Mouse (Mus musculus) urinary bladder, postnatal 0 days (tissue): Measurements from ENCODE around the gene Klk8. TPM values are rescaled to one million over a fixed set of nuclear protein-coding genes. Genes with fewer than 3 reads are reported as not detected.

Experiments used
- polyA plus RNA-seq: library from polyadenylated mRNA; unstranded; fragments of >200 nt; fragmentation: Nextera tagmentation; extraction: Ambion mirVana; gene quantifications from 2 replicates; pipeline ENCODE4 v1.2.1, GENCODE M21; 2015

Klk8 gene
- 10.9 and 17.2 TPM in 2 replicates for polyA plus RNA-seq

DNA sequence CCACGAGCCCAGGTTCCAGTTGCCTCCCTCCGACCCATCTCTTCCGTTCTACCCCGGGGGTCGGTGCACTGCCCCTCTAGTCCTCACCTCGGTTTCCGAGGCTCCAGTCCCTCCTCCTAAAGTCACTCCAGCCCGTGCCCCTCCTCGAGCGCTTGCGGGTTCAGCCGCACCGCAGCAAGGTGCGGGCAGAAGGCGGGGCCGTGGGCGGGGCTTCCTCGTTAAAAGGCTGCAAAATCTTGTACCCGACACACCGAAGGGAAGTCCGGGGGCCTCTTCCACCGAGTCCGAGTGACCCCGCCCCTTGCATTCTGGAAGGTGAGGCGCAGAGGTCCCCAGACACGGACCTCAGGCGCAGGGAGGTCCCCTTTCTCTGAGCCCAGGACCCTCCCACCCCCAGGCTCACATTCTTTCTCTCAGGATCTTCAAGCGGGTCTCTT is at the start of gene Klk8:
Gene Klk8 (plus strand): TSS at position 245 of the 437 bp plus-strand sequence.

DNA sequence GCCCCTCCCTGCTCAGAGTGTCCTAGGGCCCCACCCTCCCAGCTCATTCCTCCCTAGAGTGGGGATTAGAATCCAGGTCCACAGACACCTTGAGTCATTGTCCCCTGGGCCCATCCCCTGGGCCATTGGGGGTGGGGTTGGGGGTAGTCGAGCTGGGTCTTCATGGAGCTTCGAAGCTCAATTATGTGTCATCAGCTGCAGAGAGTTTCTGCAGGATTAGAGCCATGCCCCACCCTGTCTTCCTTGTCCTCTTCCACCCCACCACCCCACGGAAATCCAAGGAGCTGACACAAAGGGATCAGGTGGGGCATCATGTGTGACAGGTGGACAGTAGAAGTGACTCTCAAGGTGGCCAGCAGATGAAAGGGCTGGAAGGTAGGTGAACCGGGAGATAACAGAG is 28.8 kb upstream of the Klk8 start, which contains the start of gene Klk12:
Gene Klk12 (plus strand): TSS at position 301 of the 400 bp plus-strand sequence.

DNA sequence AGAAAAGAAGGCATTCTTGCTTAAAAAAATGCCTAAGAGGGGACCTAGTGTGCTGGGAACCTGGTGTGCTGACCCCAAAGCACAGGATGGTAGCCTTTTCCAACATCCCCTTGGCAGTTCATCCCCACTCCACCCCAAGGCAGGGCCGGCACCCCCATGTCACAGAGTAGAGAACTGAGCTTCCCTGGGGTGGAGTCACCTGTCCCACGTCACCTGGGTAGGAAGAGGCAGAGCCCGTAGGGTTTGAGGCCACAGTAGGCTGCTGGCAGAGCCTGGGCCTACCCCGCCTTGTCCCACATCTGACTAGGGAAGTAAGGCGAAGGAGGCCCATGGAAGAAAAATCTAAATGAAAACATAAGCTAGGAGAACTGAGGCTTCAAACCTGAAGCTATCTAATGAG is 23.0 kb upstream of the Klk8 start, which contains the start of gene Klk11:
Gene Klk11 (plus strand): TSS at position 241 of the 400 bp plus-strand sequence.

DNA sequence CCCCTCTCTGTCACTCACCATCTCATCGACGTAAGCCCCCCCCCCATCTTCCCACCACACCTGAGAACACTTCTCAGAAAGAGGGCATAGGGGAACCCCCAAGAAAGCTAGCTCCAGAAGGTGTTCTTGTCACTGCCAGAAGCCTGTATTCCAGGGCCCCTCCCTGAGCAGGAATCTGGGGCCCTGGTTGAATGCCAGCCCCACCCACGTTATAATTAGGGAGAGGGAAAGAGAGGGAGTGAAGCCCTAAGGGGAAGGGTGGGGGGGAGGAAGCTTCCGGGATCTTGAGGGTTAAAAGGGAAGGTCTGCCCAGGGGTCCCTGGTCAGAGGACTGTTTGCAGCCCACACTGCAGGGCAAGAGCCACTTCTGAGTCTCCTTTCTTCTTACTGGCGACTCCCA is 16.6 kb upstream of the Klk8 start, which contains the start of gene Klk10:
Gene Klk10 (plus strand): TSS at position 290 of the 400 bp plus-strand sequence.

DNA sequence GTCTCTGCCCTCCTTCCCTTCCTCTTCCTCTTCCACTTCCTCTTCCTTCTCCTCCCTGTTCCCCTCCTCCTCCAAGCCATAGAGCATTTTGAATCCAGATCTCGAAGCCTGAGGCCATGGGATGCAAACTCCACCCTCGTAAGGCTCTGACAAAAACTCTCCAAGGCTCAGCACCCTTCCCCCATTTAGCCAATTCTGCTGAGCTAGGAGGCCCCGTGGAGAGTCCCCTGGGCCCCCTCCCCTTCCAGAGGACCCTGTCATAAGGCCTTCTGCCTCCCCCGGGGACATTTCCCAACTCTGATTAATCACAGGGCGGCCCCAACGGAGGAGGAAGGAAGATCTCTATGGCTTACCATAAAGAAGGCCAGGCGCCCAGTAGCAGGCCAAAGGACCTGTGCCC is 5.8 kb upstream of the Klk8 start, which contains the start of gene Klk9:
Gene Klk9 (plus strand): TSS at position 301 of the 400 bp plus-strand sequence.

DNA sequence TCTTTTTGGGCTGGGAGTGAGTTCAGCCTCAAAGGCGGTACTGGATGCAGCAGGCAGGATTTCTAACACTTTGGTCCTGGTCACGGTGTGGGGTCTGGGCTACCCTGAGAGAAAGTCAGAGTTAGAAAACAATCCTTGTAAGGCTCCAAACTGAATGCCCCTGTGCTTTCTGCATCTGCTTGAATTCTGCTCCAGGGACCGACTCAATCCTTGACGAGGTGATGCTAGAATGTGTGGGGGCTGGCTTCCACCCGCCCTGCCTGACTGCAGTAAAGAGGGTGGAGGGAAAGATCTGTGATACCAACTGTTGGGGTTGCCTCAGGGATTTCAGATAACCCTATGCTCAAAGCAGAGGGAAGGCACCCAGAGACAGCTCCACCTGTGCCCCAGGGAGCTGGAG is 13.6 kb downstream of the Klk8 start, which contains the start of gene Klk7:
Gene Klk7 (plus strand): TSS at position 301 of the 400 bp plus-strand sequence.

DNA sequence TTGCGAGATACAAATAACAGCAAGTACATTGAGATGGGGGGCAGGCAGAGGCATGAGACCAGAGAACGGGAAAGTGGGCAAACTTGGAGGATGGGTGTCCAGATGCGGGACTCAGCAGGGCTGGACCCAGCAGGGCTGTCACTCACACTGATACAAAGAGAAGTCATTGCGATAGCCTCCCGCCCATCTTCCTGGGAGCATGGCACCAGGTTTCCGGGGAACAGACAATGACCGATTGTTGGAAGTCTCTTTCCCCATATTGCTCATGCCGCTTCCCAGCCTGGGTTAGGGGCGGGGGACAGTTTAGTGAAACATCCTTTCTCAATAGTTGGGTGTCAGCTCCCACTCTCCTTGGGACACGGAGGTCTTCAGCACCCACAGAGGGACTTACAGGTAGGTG is 26.8 kb downstream of the Klk8 start, which contains the start of gene Klk6:
Gene Klk6 (plus strand): TSS at position 301 of the 400 bp plus-strand sequence.

DNA sequence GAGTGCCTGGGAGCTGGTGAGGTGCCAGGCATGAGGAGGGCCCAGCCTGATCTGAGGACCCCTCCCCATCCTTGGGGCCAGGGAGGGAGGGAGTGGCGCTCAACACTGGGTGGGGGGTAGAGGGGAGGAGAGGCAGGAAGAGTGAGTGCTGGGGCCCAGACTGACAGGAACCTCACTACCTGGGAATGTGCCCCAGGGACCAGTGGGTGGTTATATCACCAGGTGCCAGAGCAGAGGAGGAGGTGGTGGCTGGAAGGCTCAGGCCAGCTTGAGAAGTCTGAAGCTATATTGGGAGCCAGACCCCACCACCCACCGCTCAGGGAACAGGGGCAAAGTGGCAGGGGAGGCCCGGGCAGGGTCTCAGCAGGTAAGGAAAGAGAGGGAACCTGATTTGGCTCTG is 44.3 kb downstream of the Klk8 start, which contains the start of gene Klk5:
Gene Klk5 (plus strand): TSS at position 271 of the 400 bp plus-strand sequence.

Other genes with a start within 250 kb of the Klk8 start
- 1.00 and 1.0 TPM in 2 replicates for gene Zfp658, start 235.3 kb upstream of the Klk8 start, polyA plus RNA-seq
- gene Zfp719, start 218.0 kb upstream of the Klk8 start, polyA plus RNA-seq = 4.7 and 6.3 TPM in 2 replicates
- gene Zfp819, start 190.4 kb upstream of the Klk8 start, polyA plus RNA-seq = 0.07 TPM in 1 of 2 replicates, not detected in the other
- not detected in 2 replicates for gene Ceacam18, start 162.9 kb upstream of the Klk8 start, polyA plus RNA-seq
- gene Siglece, start 137.4 kb upstream of the Klk8 start, polyA plus RNA-seq = 0.70 and 1.1 TPM in 2 replicates
- 7.5 and 8.4 TPM in 2 replicates for gene Ctu1, start 125.6 kb upstream of the Klk8 start, polyA plus RNA-seq
- gene Klk14, start 107.2 kb upstream of the Klk8 start, polyA plus RNA-seq = 0.14 TPM in 1 of 2 replicates, not detected in the other
- 0.13 and 0.15 TPM in 2 replicates for gene Klk13, start 85.0 kb upstream of the Klk8 start, polyA plus RNA-seq
- gene Klk12, start 28.7 kb upstream of the Klk8 start, polyA plus RNA-seq = not detected in 2 replicates
- gene Klk11, start 23.0 kb upstream of the Klk8 start, polyA plus RNA-seq = 0.17 TPM in 1 of 2 replicates, not detected in the other
- gene Klk10, start 16.5 kb upstream of the Klk8 start, polyA plus RNA-seq = 0.91 and 1.4 TPM in 2 replicates
- gene Klk9, start 5.7 kb upstream of the Klk8 start, polyA plus RNA-seq = 0.11 and 0.17 TPM in 2 replicates
- gene Klk7, start 13.7 kb downstream of the Klk8 start, polyA plus RNA-seq = not detected in 2 replicates
- 0.40 and 0.65 TPM in 2 replicates for gene Klk6, start 26.9 kb downstream of the Klk8 start, polyA plus RNA-seq
- gene Klk5, start 44.4 kb downstream of the Klk8 start, polyA plus RNA-seq = not detected in 2 replicates
- gene Klk4, start 83.6 kb downstream of the Klk8 start, polyA plus RNA-seq = not detected in 2 replicates
- not detected in 2 replicates for gene Klk15, start 136.2 kb downstream of the Klk8 start, polyA plus RNA-seq
- gene Klk1b8, start 153.1 kb downstream of the Klk8 start, polyA plus RNA-seq = not detected in 2 replicates
- not detected in 2 replicates for gene Klk1b1, start 169.2 kb downstream of the Klk8 start, polyA plus RNA-seq
- gene Klk1b9, start 178.5 kb downstream of the Klk8 start, polyA plus RNA-seq = not detected in 2 replicates
- not detected in 2 replicates for gene Klk1b11, start 198.3 kb downstream of the Klk8 start, polyA plus RNA-seq
- gene Klk1b26, start 214.6 kb downstream of the Klk8 start, polyA plus RNA-seq = not detected in 2 replicates